Mouse (Mus musculus) intestine, embryonic 15.5 days (tissue): ENCODE measurements around the gene Mid1ip1. TPM values are rescaled to one million over a fixed set of nuclear protein-coding genes. Genes with fewer than 3 reads are reported as not detected.

Experiments used
- ATAC-seq: fragments of 200-750 bp; cut with Nextera tagmentation; 2 replicates; pipeline ENCODE4 v1.8.0; 2017; ENCODE audit warnings: moderate TSS enrichment, moderate library complexity
- H3K27ac ChIP-seq: fragments of 300-500 bp; sonication (generic); 2 replicates; pipeline ENCODE4 v1.5.1; 2015; ENCODE audit warnings: mild to moderate bottlenecking, inconsistent platforms
- H3K27me3 ChIP-seq: fragments of 300-500 bp; sonication (generic); replicated peaks from 2 replicates; pipeline ENCODE4 v1.6.1; 2015; ENCODE audit warnings: inconsistent platforms
- H3K36me3 ChIP-seq: fragments of 300-500 bp; sonication (generic); 2 replicates; pipeline ENCODE4 v1.6.1; 2015; ENCODE audit warnings: inconsistent platforms
- H3K4me1 ChIP-seq: fragments of 300-500 bp; sonication (generic); replicated peaks from 2 replicates; pipeline ENCODE4 v1.6.1; 2015; ENCODE audit warnings: inconsistent platforms
- H3K4me2 ChIP-seq: fragments of 300-500 bp; sonication (generic); replicated peaks from 2 replicates; pipeline ENCODE4 v1.6.1; 2015; ENCODE audit warnings: mild to moderate bottlenecking, inconsistent platforms
- H3K4me3 ChIP-seq: fragments of 300-500 bp; sonication (generic); replicated peaks from 2 replicates; pipeline ENCODE4 v1.5.1; 2015; ENCODE audit warnings: inconsistent platforms
- H3K9ac ChIP-seq: fragments of 300-500 bp; sonication (generic); 2 replicates; pipeline ENCODE4 v1.6.1; 2015; ENCODE audit warnings: inconsistent platforms
- H3K9me3 ChIP-seq: fragments of 300-500 bp; sonication (generic); 2 replicates; pipeline ENCODE4 v1.6.1; 2016; ENCODE audit warnings: inconsistent platforms
- WGBS: fragments of 180-500 bp; shearing (Covaris S2); methylation state at CpG from one replicate; pipeline ENCODE4 v1.1.7; 2015; 5-methylcytosine and 5-hydroxymethylcytosine counted together
- polyA plus RNA-seq: library from polyadenylated mRNA; unstranded; fragments of >200 nt; fragmentation: Nextera tagmentation; extraction: Ambion mirVana; gene quantifications from 2 replicates; pipeline ENCODE4 v1.2.1, GENCODE M21; 2015

Mid1ip1 gene
- polyA plus RNA-seq, 1 experiment from 2014 or later: 82.1 TPM

- Histone ChIP-seq H3K9ac (no peak overlapping the region), H3K27me3 (no peaks in the 10 kb centered on the region), H3K9me3 (no peaks in the 10 kb centered on the region), H3K4me1 (no peaks in the 10 kb centered on the region), H3K4me2 (no peak overlapping the region), H3K36me3 (no peaks in the 10 kb centered on the region), H3K27ac (no peak overlapping the region), H3K4me3 (no peak overlapping the region)
- WGBS: 77% methylated on average over 1 of the region's 1 CpGs
- ATAC-seq: no peak
Measured at GRCm38 (mm10) chrX:10734874-10735273, 20.1 kb downstream of the Mid1ip1 start.

- Histone ChIP-seq H3K4me1 (no peaks in the 10 kb centered on the region), H3K9ac (no peak overlapping the region), H3K36me3 (no peaks in the 10 kb centered on the region), H3K27me3 (no peaks in the 10 kb centered on the region), H3K4me3 (no peak overlapping the region), H3K27ac (no peak overlapping the region), H3K4me2 (no peak overlapping the region), H3K9me3 (no peaks in the 10 kb centered on the region)
- WGBS: 72% methylated on average over 4 of the region's 4 CpGs
- ATAC-seq: no peak
Measured at GRCm38 (mm10) chrX:10758866-10759265, 44.1 kb downstream of the Mid1ip1 start.

GRCm38 (mm10) chrX:10763476-10764016 lies 48.7 kb downstream of the Mid1ip1 start:
- Histone ChIP-seq H3K9ac (no peak overlapping the region), H3K4me3 (no peak overlapping the region), H3K27ac (no peak overlapping the region), H3K27me3 (no peaks in the 10 kb centered on the region), H3K36me3 (no peaks in the 10 kb centered on the region), H3K4me2 (no peak overlapping the region), H3K4me1 (no peaks in the 10 kb centered on the region), H3K9me3 (no peaks in the 10 kb centered on the region)
- no peak for ATAC-seq
- WGBS: 65% methylated on average over 10 of the region's 10 CpGs

Other genes with a start within 250 kb of the Mid1ip1 start
- gene Tspan7, start 229.9 kb upstream of the Mid1ip1 start, polyA plus RNA-seq: 161 and 164 TPM in 2 replicates